Mouse (Mus musculus) lung, embryonic 15.5 days (tissue): ENCODE results near the gene Trim28. TPM values are rescaled to one million over a fixed set of nuclear protein-coding genes. Genes with fewer than 3 reads are reported as not detected.

ENCODE experiments used
- ATAC-seq: fragments of 200-750 bp; cut with Nextera tagmentation; 2 replicates; pipeline ENCODE4 v1.8.0; 2017; ENCODE audit warnings: moderate number of reproducible peaks, borderline replicate concordance; ENCODE audit not compliant: low FRiP score, low TSS enrichment; ENCODE audit errors: extremely low read depth
- H3K27ac ChIP-seq: fragments of 300-500 bp; sonication (generic); 2 replicates; pipeline ENCODE4 v1.5.1; 2015; ENCODE audit warnings: moderate library complexity, mild to moderate bottlenecking, inconsistent platforms
- H3K27me3 ChIP-seq: fragments of 300-500 bp; sonication (generic); 2 replicates; pipeline ENCODE4 v1.6.1; 2015; ENCODE audit warnings: inconsistent platforms
- H3K36me3 ChIP-seq: fragments of 300-500 bp; sonication (generic); 2 replicates; pipeline ENCODE4 v1.6.1; 2015; ENCODE audit warnings: inconsistent platforms
- H3K4me1 ChIP-seq: fragments of 300-500 bp; sonication (generic); 2 replicates; pipeline ENCODE4 v1.6.1; 2015; ENCODE audit warnings: inconsistent platforms
- H3K4me2 ChIP-seq: fragments of 300-500 bp; sonication (generic); 2 replicates; pipeline ENCODE4 v1.6.1; 2015; ENCODE audit warnings: inconsistent platforms, mild to moderate bottlenecking, moderate library complexity
- H3K4me3 ChIP-seq: fragments of 300-500 bp; sonication (generic); 2 replicates; pipeline ENCODE4 v1.5.1; 2015; ENCODE audit warnings: mild to moderate bottlenecking, inconsistent platforms
- H3K9ac ChIP-seq: fragments of 300-500 bp; sonication (generic); 2 replicates; pipeline ENCODE4 v1.6.1; 2015; ENCODE audit warnings: inconsistent platforms
- H3K9me3 ChIP-seq: fragments of 300-500 bp; sonication (generic); 2 replicates; pipeline ENCODE4 v1.6.1; 2016; ENCODE audit warnings: inconsistent platforms
- WGBS: fragments of 180-500 bp; shearing (Covaris S2); methylation state at CpG from one replicate; pipeline ENCODE4 v1.1.7; 2015; 5-methylcytosine and 5-hydroxymethylcytosine counted together
- polyA plus RNA-seq: library from polyadenylated mRNA; unstranded; fragments of >200 nt; fragmentation: Nextera tagmentation; extraction: Ambion mirVana; gene quantifications from 2 replicates; pipeline ENCODE4 v1.2.1, GENCODE M21; 2015

The Trim28 gene
- polyA plus RNA-seq: 294 and 302 TPM in 2 replicates

- Histone ChIP-seq H3K27ac (no peak within 1 kb of the TSS), H3K4me2 (no peak within 1 kb of the TSS), H3K4me1 (no peaks in the 10 kb centered on the region), H3K9me3 (no peaks in the 10 kb centered on the region), H3K4me3 (no peak within 1 kb of the TSS), H3K27me3 (no peaks in the 10 kb centered on the region), H3K36me3 (no peaks in the 10 kb centered on the region), H3K9ac (no peak within 1 kb of the TSS; the same call in 1 of the 2 replicates)
- WGBS: 79% methylated on average over 3 of the region's 3 CpGs
- no peak for ATAC-seq
These were observed at the start of gene Trim28 for GRCm38 (mm10) chr7:12998851-12999250. TSS of gene Trim28 (plus strand) at chr7:12999114.

GRCm38 (mm10) chr7:12949872-12950229 is 49.1 kb upstream of the Trim28 start:
- no peaks in the 10 kb centered on the region for H3K27me3 ChIP-seq
- peak; percentile 70 for ATAC-seq
- H3K9me3 ChIP-seq: no peaks in the 10 kb centered on the region
- peaks cover 7% of the 10 kb centered on the region for H3K4me1 ChIP-seq
- peak overlapping the region; percentile 79 for H3K4me2 ChIP-seq
- peak overlapping the region; percentile 53 for H3K9ac ChIP-seq
- WGBS: 4% methylated on average over 16 of the region's 16 CpGs
- peak overlapping the region; percentile 65 for H3K27ac ChIP-seq
- no peaks in the 10 kb centered on the region for H3K36me3 ChIP-seq
- peak overlapping the region; percentile 42 for H3K4me3 ChIP-seq

- no peak overlapping the region for H3K4me2 ChIP-seq
- no peaks in the 10 kb centered on the region for H3K9me3 ChIP-seq
- no peaks in the 10 kb centered on the region for H3K36me3 ChIP-seq
- H3K4me1 ChIP-seq: peaks cover 7% of the 10 kb centered on the region
- WGBS: 45% methylated on average over 3 of the region's 3 CpGs
- H3K27ac ChIP-seq: no peak overlapping the region
- no peak overlapping the region for H3K9ac ChIP-seq
- ATAC-seq: no peak
- H3K27me3 ChIP-seq: no peaks in the 10 kb centered on the region
- H3K4me3 ChIP-seq: no peak overlapping the region
These were observed 44.0 kb upstream of the Trim28 start for GRCm38 (mm10) chr7:12954896-12955295.

- Histone ChIP-seq H3K27ac (no peak overlapping the region), H3K9me3 (no peaks in the 10 kb centered on the region), H3K27me3 (no peaks in the 10 kb centered on the region), H3K9ac (no peak overlapping the region), H3K4me3 (no peak overlapping the region), H3K36me3 (no peaks in the 10 kb centered on the region), H3K4me1 (peaks cover 8% of the 10 kb centered on the region; the same call in 1 of the 2 replicates), H3K4me2 (no peak overlapping the region)
- 69% methylated on average over 5 of the region's 5 CpGs for WGBS
- ATAC-seq: no peak
These were observed 41.4 kb upstream of the Trim28 start for GRCm38 (mm10) chr7:12957511-12957910.

- 81% methylated on average over 4 of the region's 4 CpGs for WGBS
- Histone ChIP-seq H3K9ac (no peak overlapping the region), H3K36me3 (no peaks in the 10 kb centered on the region), H3K4me1 (peaks cover 9% of the 10 kb centered on the region; the same call in 1 of the 2 replicates), H3K27me3 (no peaks in the 10 kb centered on the region), H3K9me3 (no peaks in the 10 kb centered on the region), H3K4me2 (no peak overlapping the region), H3K4me3 (no peak overlapping the region), H3K27ac (no peak overlapping the region)
- ATAC-seq: no peak
These were observed 40.0 kb upstream of the Trim28 start for GRCm38 (mm10) chr7:12958948-12959347.

- H3K4me2 ChIP-seq: no peak overlapping the region
- no peak overlapping the region for H3K27ac ChIP-seq
- H3K4me1 ChIP-seq: peaks cover 9% of the 10 kb centered on the region
- H3K9ac ChIP-seq: no peak overlapping the region
- no peak for ATAC-seq
- H3K9me3 ChIP-seq: no peaks in the 10 kb centered on the region
- no peaks in the 10 kb centered on the region for H3K36me3 ChIP-seq
- H3K27me3 ChIP-seq: no peaks in the 10 kb centered on the region
- no peak overlapping the region for H3K4me3 ChIP-seq
- WGBS: 20% methylated on average over 4 of the region's 4 CpGs
These were observed 39.2 kb upstream of the Trim28 start for GRCm38 (mm10) chr7:12959718-12960117.

- Histone ChIP-seq H3K4me1 (peaks cover 17% of the 10 kb centered on the region), H3K27me3 (no peaks in the 10 kb centered on the region), H3K27ac (peak overlapping the region; percentile 87), H3K9ac (peak overlapping the region; percentile 45), H3K4me3 (peak overlapping the region; percentile 54), H3K9me3 (no peaks in the 10 kb centered on the region), H3K4me2 (peak overlapping the region; percentile 78), H3K36me3 (no peaks in the 10 kb centered on the region)
- WGBS: 1% methylated on average over 29 of the region's 29 CpGs
- ATAC-seq: peak; percentile 73
These were observed 37.3 kb upstream of the Trim28 start for GRCm38 (mm10) chr7:12961511-12962141.

- peaks cover 22% of the 10 kb centered on the region for H3K36me3 ChIP-seq
- peak within 1 kb of the TSS; percentile 94 for H3K9ac ChIP-seq
- H3K9me3 ChIP-seq: no peaks in the 10 kb centered on the region
- peak within 1 kb of the TSS; percentile 94 for H3K27ac ChIP-seq
- peak within 1 kb of the TSS; percentile 91 for H3K4me3 ChIP-seq
- under 1% methylated on average over 23 of the region's 23 CpGs for WGBS
- H3K27me3 ChIP-seq: no peaks in the 10 kb centered on the region
- ATAC-seq: peak; percentile 92
- peak within 1 kb of the TSS; percentile 93 for H3K4me2 ChIP-seq
- peaks cover 29% of the 10 kb centered on the region for H3K4me1 ChIP-seq
These were observed 33.2 kb upstream of the Trim28 start, which contains the start of gene Zfp324 for GRCm38 (mm10) chr7:12965678-12966091. TSS of gene Zfp324 (plus strand) at chr7:12965838.

- peak; percentile 66 for ATAC-seq
- Histone ChIP-seq H3K9me3 (no peaks in the 10 kb centered on the region), H3K4me1 (peaks cover 27% of the 10 kb centered on the region), H3K4me2 (peak overlapping the region; percentile 93), H3K27ac (peak overlapping the region; percentile 94), H3K4me3 (peak overlapping the region; percentile 91), H3K27me3 (no peaks in the 10 kb centered on the region), H3K36me3 (peaks cover 28% of the 10 kb centered on the region), H3K9ac (peak overlapping the region; percentile 94)
- 1% methylated on average over 29 of the region's 29 CpGs for WGBS
These were observed 32.6 kb upstream of the Trim28 start for GRCm38 (mm10) chr7:12966104-12966845.

- Histone ChIP-seq H3K4me1 (peaks cover 13% of the 10 kb centered on the region), H3K4me3 (no peak overlapping the region), H3K27ac (no peak overlapping the region), H3K36me3 (peaks cover 43% of the 10 kb centered on the region), H3K4me2 (no peak overlapping the region), H3K9me3 (no peaks in the 10 kb centered on the region), H3K9ac (no peak overlapping the region), H3K27me3 (no peaks in the 10 kb centered on the region)
- WGBS: 93% methylated on average over 25 of the region's 25 CpGs
- no peak for ATAC-seq
These were observed 28.0 kb upstream of the Trim28 start for GRCm38 (mm10) chr7:12970906-12971305.

GRCm38 (mm10) chr7:12977682-12978389 is 21.1 kb upstream of the Trim28 start, which contains the start of gene Zfp446:
TSS of gene Zfp446 (plus strand) at chr7:12977848.
- under 1% methylated on average over 49 of the region's 49 CpGs for WGBS
- ATAC-seq: peak; percentile 99
- peaks cover 22% of the 10 kb centered on the region for H3K4me1 ChIP-seq

More at GRCm38 (mm10) chr7:12977682-12978389, 21.1 kb upstream of the Trim28 start, which contains the start of gene Zfp446:
- Histone ChIP-seq H3K4me3 (peak within 1 kb of the TSS; percentile 85), H3K27me3 (no peaks in the 10 kb centered on the region), H3K9ac (peak within 1 kb of the TSS; percentile 67), H3K9me3 (no peaks in the 10 kb centered on the region), H3K27ac (peak within 1 kb of the TSS; percentile 98), H3K4me2 (peak within 1 kb of the TSS; percentile 75), H3K36me3 (0 out of 2 replicates have a peak, but pooled peaks cover 3% of the 10 kb centered on the region)
